Mouse (Mus musculus) layer of hippocampus, adult 18-20 months (tissue): ENCODE measurements around the gene Wwox. TPM values are rescaled to one million over a fixed set of nuclear protein-coding genes. Genes with fewer than 3 reads are reported as not detected.

ENCODE experiments used
- DNase-seq, 2 experiments: peaks; one replicate each; pipeline ENCODE4 v3.0.0; 2022; ENCODE audit warnings: low spot score in 2 of 2
- total RNA-seq, 2 experiments: library from RNA; stranded (reverse); gene quantifications; 2 replicates each; pipeline ENCODE4 v1.2.3; 2021

Gene Wwox
- total RNA-seq, 2 experiments from 2014 or later, result 14.9 to 15.3 TPM

- no peak for DNase-seq
Observed at GRCm38 (mm10) chr8:114847666-114848065, 408.2 kb downstream of the Wwox start.

- DNase-seq, result no peak
Observed at GRCm38 (mm10) chr8:114849461-114849860, 410.0 kb downstream of the Wwox start.

- DNase-seq, result no peak
Observed at GRCm38 (mm10) chr8:114850014-114850870, 410.8 kb downstream of the Wwox start.

GRCm38 (mm10) chr8:114853765-114854164 lies 414.3 kb downstream of the Wwox start:
- DNase-seq, result no peak

- no peak for DNase-seq
Observed at GRCm38 (mm10) chr8:114855833-114856232, 416.4 kb downstream of the Wwox start.

GRCm38 (mm10) chr8:114865911-114866310 lies 426.5 kb downstream of the Wwox start:
- DNase-seq, result no peak

GRCm38 (mm10) chr8:114869321-114869720 lies 429.9 kb downstream of the Wwox start:
- no peak for DNase-seq

GRCm38 (mm10) chr8:114870410-114870809 lies 431.0 kb downstream of the Wwox start:
- no peak for DNase-seq

GRCm38 (mm10) chr8:114872491-114872890 lies 433.0 kb downstream of the Wwox start:
- DNase-seq, result no peak

- DNase-seq, result no peak
Observed at GRCm38 (mm10) chr8:114875161-114875560, 435.7 kb downstream of the Wwox start.

- no peak for DNase-seq
Observed at GRCm38 (mm10) chr8:114876161-114876611, 436.7 kb downstream of the Wwox start.

- DNase-seq, result no peak
Observed at GRCm38 (mm10) chr8:114876696-114877206, 437.3 kb downstream of the Wwox start.

- no peak for DNase-seq
Observed at GRCm38 (mm10) chr8:114877234-114877633, 437.8 kb downstream of the Wwox start.

- no peak for DNase-seq
Observed at GRCm38 (mm10) chr8:114878449-114879276, 439.2 kb downstream of the Wwox start.

- no peak for DNase-seq
Observed at GRCm38 (mm10) chr8:114879277-114879568, 439.8 kb downstream of the Wwox start.

GRCm38 (mm10) chr8:114879678-114880077 lies 440.2 kb downstream of the Wwox start:
- no peak for DNase-seq

GRCm38 (mm10) chr8:114880475-114881135 lies 441.1 kb downstream of the Wwox start:
- DNase-seq, result no peak

GRCm38 (mm10) chr8:114881891-114882401 lies 442.5 kb downstream of the Wwox start:
- no peak for DNase-seq

GRCm38 (mm10) chr8:114882504-114882903 lies 443.0 kb downstream of the Wwox start:
- no peak for DNase-seq

GRCm38 (mm10) chr8:114882936-114883606 lies 443.6 kb downstream of the Wwox start:
- no peak for DNase-seq

GRCm38 (mm10) chr8:114883967-114884366 lies 444.5 kb downstream of the Wwox start:
- DNase-seq, result no peak
